Mouse (Mus musculus) heart, embryonic 11.5 days (tissue): ENCODE measurements around the gene Fam104a. TPM values are rescaled to one million over a fixed set of nuclear protein-coding genes. Genes with fewer than 3 reads are reported as not detected.

Experiments
- ATAC-seq: fragments of 200-750 bp; cut with Nextera tagmentation; replicated peaks from 2 replicates; pipeline ENCODE4 v1.8.0; 2017; ENCODE audit warnings: moderate library complexity; ENCODE audit not compliant: insufficient number of reproducible peaks, low FRiP score, low TSS enrichment
- H3K27ac ChIP-seq: fragments of 300-500 bp; sonication (generic); 2 replicates; pipeline ENCODE4 v1.5.1; 2014; ENCODE audit warnings: mild to moderate bottlenecking, low read depth, low read length
- H3K27me3 ChIP-seq: fragments of 300-500 bp; sonication (generic); 2 replicates; pipeline ENCODE4 v1.6.1; 2014; ENCODE audit warnings: mild to moderate bottlenecking, low read length, mixed read lengths; ENCODE audit not compliant: control insufficient read depth, insufficient read depth
- H3K36me3 ChIP-seq: fragments of 300-500 bp; sonication (generic); 2 replicates; pipeline ENCODE4 v1.6.1; 2014; ENCODE audit warnings: mild to moderate bottlenecking, low read length, moderate library complexity, mixed read lengths; ENCODE audit not compliant: control insufficient read depth, insufficient read depth
- H3K4me1 ChIP-seq: fragments of 300-500 bp; sonication (generic); 2 replicates; pipeline ENCODE4 v1.6.1; 2014; ENCODE audit warnings: low read length; ENCODE audit not compliant: control insufficient read depth, insufficient read depth
- H3K4me2 ChIP-seq: fragments of 300-500 bp; sonication (generic); 2 replicates; pipeline ENCODE4 v1.6.1; 2014; ENCODE audit warnings: mild to moderate bottlenecking, moderate library complexity
- H3K4me3 ChIP-seq: fragments of 300-500 bp; sonication (generic); 2 replicates; pipeline ENCODE4 v1.5.1; 2014; ENCODE audit warnings: low read depth, low read length
- H3K9ac ChIP-seq: fragments of 300-500 bp; sonication (generic); 2 replicates; pipeline ENCODE4 v1.6.1; 2014; ENCODE audit warnings: mild to moderate bottlenecking, low read depth, low read length, moderate library complexity
- H3K9me3 ChIP-seq: fragments of 300-500 bp; sonication (generic); replicated peaks from 2 replicates; pipeline ENCODE4 v1.6.1; 2016; ENCODE audit warnings: low read length; ENCODE audit not compliant: control insufficient read depth
- WGBS: fragments of 180-500 bp; shearing (Covaris S2); extraction: QIAGEN DNeasy Blood & Tissue Kit; methylation state at CpG from one replicate; pipeline ENCODE4 v1.1.7; 2014; ENCODE audit not compliant: insufficient replicate concordance; 5-methylcytosine and 5-hydroxymethylcytosine counted together
- polyA plus RNA-seq: library from polyadenylated mRNA; unstranded; fragments of >200 nt; fragmentation: Nextera tagmentation; extraction: Ambion mirVana; gene quantifications from 2 replicates; pipeline ENCODE4 v1.2.1, GENCODE M21; 2014

Fam104a gene
- polyA plus RNA-seq, 1 experiment from 2014 or later = 54.7 TPM

GRCm38 (mm10) chr11:113725235-113726048 lies 41.5 kb upstream of the Fam104a start:
- WGBS = 77% methylated on average over 4 of the region's 4 CpGs
- H3K4me2 ChIP-seq = no peak overlapping the region
- H3K9ac ChIP-seq = no peak overlapping the region
- H3K27me3 ChIP-seq = no peaks in the 10 kb centered on the region
- no peak overlapping the region for H3K27ac ChIP-seq
- H3K9me3 ChIP-seq = no peaks in the 10 kb centered on the region
- peaks cover 19% of the 10 kb centered on the region for H3K36me3 ChIP-seq
- H3K4me1 ChIP-seq = peaks cover 3% of the 10 kb centered on the region; the same call in 1 of the 2 replicates
- H3K4me3 ChIP-seq = no peak overlapping the region
- no peak for ATAC-seq

GRCm38 (mm10) chr11:113722405-113723090 lies 38.6 kb upstream of the Fam104a start:
- no peaks in the 10 kb centered on the region for H3K4me1 ChIP-seq
- peaks cover 10% of the 10 kb centered on the region for H3K36me3 ChIP-seq
- no peaks in the 10 kb centered on the region for H3K9me3 ChIP-seq
- WGBS = 56% methylated on average over 14 of the region's 14 CpGs
- ATAC-seq = no peak
- no peak overlapping the region for H3K27ac ChIP-seq
- H3K4me3 ChIP-seq = no peak overlapping the region
- no peak overlapping the region for H3K4me2 ChIP-seq
- H3K27me3 ChIP-seq = no peaks in the 10 kb centered on the region
- H3K9ac ChIP-seq = no peak overlapping the region

- Histone ChIP-seq H3K9me3 (no peaks in the 10 kb centered on the region), H3K4me2 (no peak overlapping the region), H3K36me3 (no peaks in the 10 kb centered on the region), H3K27me3 (no peaks in the 10 kb centered on the region), H3K9ac (no peak overlapping the region), H3K4me1 (no peaks in the 10 kb centered on the region), H3K4me3 (no peak overlapping the region), H3K27ac (no peak overlapping the region)
- WGBS = 62% methylated on average over 16 of the region's 16 CpGs
- no peak for ATAC-seq
These were observed 33.9 kb upstream of the Fam104a start for GRCm38 (mm10) chr11:113717767-113718424.

GRCm38 (mm10) chr11:113716132-113716531 lies 32.2 kb upstream of the Fam104a start:
- Histone ChIP-seq H3K9me3 (no peaks in the 10 kb centered on the region), H3K4me1 (no peaks in the 10 kb centered on the region), H3K27me3 (no peaks in the 10 kb centered on the region), H3K9ac (no peak overlapping the region), H3K4me2 (no peak overlapping the region), H3K27ac (no peak overlapping the region), H3K4me3 (no peak overlapping the region), H3K36me3 (no peaks in the 10 kb centered on the region)
- no peak for ATAC-seq
- WGBS = 87% methylated on average over 2 of the region's 2 CpGs

- Histone ChIP-seq H3K9me3 (no peaks in the 10 kb centered on the region), H3K4me3 (no peak overlapping the region), H3K27me3 (no peaks in the 10 kb centered on the region), H3K4me2 (no peak overlapping the region), H3K4me1 (peaks cover 6% of the 10 kb centered on the region), H3K27ac (no peak overlapping the region), H3K9ac (no peak overlapping the region), H3K36me3 (no peaks in the 10 kb centered on the region)
- 56% methylated on average over 7 of the region's 7 CpGs for WGBS
- no peak for ATAC-seq
These were observed 31.2 kb upstream of the Fam104a start for GRCm38 (mm10) chr11:113715078-113715674.

- Histone ChIP-seq H3K27me3 (peaks cover 11% of the 10 kb centered on the region), H3K9ac (no peak overlapping the region), H3K27ac (peak overlapping the region; percentile 41; the same call in 1 of the 2 replicates), H3K4me2 (no peak overlapping the region), H3K9me3 (no peaks in the 10 kb centered on the region), H3K4me1 (peaks cover 18% of the 10 kb centered on the region), H3K36me3 (peaks cover 4% of the 10 kb centered on the region; the same call in 1 of the 2 replicates), H3K4me3 (no peak overlapping the region)
- 73% methylated on average over 1 of the region's 1 CpGs for WGBS
- ATAC-seq = no peak
These were observed 27.1 kb upstream of the Fam104a start for GRCm38 (mm10) chr11:113711061-113711460.

- peaks cover 18% of the 10 kb centered on the region for H3K4me1 ChIP-seq
- H3K36me3 ChIP-seq = peaks cover 4% of the 10 kb centered on the region; the same call in 1 of the 2 replicates
- H3K27me3 ChIP-seq = peaks cover 11% of the 10 kb centered on the region
- H3K9me3 ChIP-seq = no peaks in the 10 kb centered on the region
- no peak overlapping the region for H3K4me3 ChIP-seq
- H3K27ac ChIP-seq = peak overlapping the region; percentile 41; the same call in 1 of the 2 replicates
- peak overlapping the region; percentile 14; the same call in 1 of the 2 replicates for H3K4me2 ChIP-seq
- peak overlapping the region; percentile 66 for H3K9ac ChIP-seq
- no peak; the same call in 1 of the 2 replicates for ATAC-seq
- WGBS = 6% methylated on average over 10 of the region's 10 CpGs
These were observed 26.4 kb upstream of the Fam104a start for GRCm38 (mm10) chr11:113710257-113710777.

GRCm38 (mm10) chr11:113709731-113710256 lies 25.8 kb upstream of the Fam104a start, which contains the start of gene Cpsf4l:
Gene Cpsf4l (minus strand): TSS chr11:113710017.
- no peak for ATAC-seq
- Histone ChIP-seq H3K27me3 (peaks cover 11% of the 10 kb centered on the region), H3K9ac (peak within 1 kb of the TSS; percentile 66), H3K27ac (peak within 1 kb of the TSS; percentile 41; the same call in 1 of the 2 replicates), H3K4me2 (peak within 1 kb of the TSS; percentile 41), H3K36me3 (peaks cover 4% of the 10 kb centered on the region; the same call in 1 of the 2 replicates), H3K4me3 (no peak within 1 kb of the TSS), H3K9me3 (no peaks in the 10 kb centered on the region), H3K4me1 (peaks cover 18% of the 10 kb centered on the region)
- 10% methylated on average over 11 of the region's 11 CpGs for WGBS
